Mouse (Mus musculus) myocyte (in vitro differentiated cells): ENCODE results near the gene Efnb2. TPM values are rescaled to one million over a fixed set of nuclear protein-coding genes. Genes with fewer than 3 reads are reported as not detected.
A peak's percentile ranks its signal among the peaks of the same experiment; 100 is the strongest.

Source experiments
- H3K27me3 ChIP-seq: one replicate; pipeline ENCODE4 v1.6.1; 2011; ENCODE audit not compliant: control insufficient read depth, insufficient read depth, insufficient read length
- H3K36me3 ChIP-seq: one replicate; pipeline ENCODE4 v1.6.1; 2011; ENCODE audit not compliant: control insufficient read depth, insufficient read depth
- H3K4me2 ChIP-seq: one replicate; pipeline ENCODE4 v1.6.1; 2011; ENCODE audit warnings: low read depth, control low read depth
- H3K4me3 ChIP-seq: one replicate; pipeline ENCODE4 v1.5.1; 2011; ENCODE audit warnings: mild to moderate bottlenecking, control low read depth, moderate library complexity
- H3K79me2 ChIP-seq: one replicate; pipeline ENCODE4 v1.6.1; 2011; ENCODE audit not compliant: control insufficient read depth, insufficient read depth
- H3ac ChIP-seq: one replicate; pipeline ENCODE4 v1.6.1; 2011; ENCODE audit not compliant: control insufficient read depth, insufficient read length
- CEBPB ChIP-seq: IDR thresholded peaks from 2 replicates; pipeline ENCODE4 v1.6.1; 2011; ENCODE audit warnings: mild to moderate bottlenecking, moderate library complexity; ENCODE audit not compliant: poor library complexity, insufficient read depth, severe bottlenecking
- E2F4 ChIP-seq: IDR thresholded peaks from one replicate; pipeline ENCODE4 v1.6.1; 2011; ENCODE audit warnings: mild to moderate bottlenecking, control low read depth, moderate library complexity; ENCODE audit not compliant: insufficient read depth
- MAX ChIP-seq: IDR thresholded peaks from one replicate; pipeline ENCODE4 v1.6.1; 2011; ENCODE audit warnings: low read depth, mild to moderate bottlenecking, control low read depth
- MYOD1 ChIP-seq, 3 experiments: IDR thresholded peaks; one replicate each; pipeline ENCODE4 v1.6.1; 2011; ENCODE audit warnings: control low read depth in 2 of 3, low read depth in 2 of 3, mild to moderate bottlenecking in 2 of 3, moderate library complexity in 1 of 3; ENCODE audit not compliant: insufficient read length in 2 of 3, control insufficient read depth in 1 of 3
- MYOG ChIP-seq, 3 experiments: IDR thresholded peaks; one replicate each; pipeline ENCODE4 v1.6.1; 2011; ENCODE audit warnings: control low read depth in 2 of 3, low read depth in 2 of 3, mild to moderate bottlenecking in 2 of 3; ENCODE audit not compliant: insufficient read length in 2 of 3, control insufficient read depth in 1 of 3, insufficient read depth in 1 of 3
- POLR2A ChIP-seq: IDR thresholded peaks from one replicate; pipeline ENCODE4 v1.6.1; 2011; ENCODE audit warnings: low read depth, mild to moderate bottlenecking, control low read depth, moderate library complexity; ENCODE audit not compliant: insufficient read length
- POLR2AphosphoS2 ChIP-seq: IDR thresholded peaks from one replicate; pipeline ENCODE4 v1.6.1; 2011; ENCODE audit warnings: low read depth, control low read depth; ENCODE audit not compliant: insufficient read length
- REST ChIP-seq: IDR thresholded peaks from one replicate; pipeline ENCODE4 v1.6.1; 2011; ENCODE audit warnings: mild to moderate bottlenecking, control low read depth, moderate library complexity; ENCODE audit not compliant: insufficient read depth, insufficient read length
- SRF ChIP-seq: IDR thresholded peaks from one replicate; pipeline ENCODE4 v1.6.1; 2011; ENCODE audit warnings: low read depth; ENCODE audit not compliant: control insufficient read depth, insufficient read length
- TCF12 ChIP-seq: IDR thresholded peaks from one replicate; pipeline ENCODE4 v1.6.1; 2011; ENCODE audit warnings: mild to moderate bottlenecking, control low read depth; ENCODE audit not compliant: poor library complexity, insufficient read depth, severe bottlenecking
- TCF3 ChIP-seq: IDR thresholded peaks from one replicate; pipeline ENCODE4 v1.6.1; 2011; ENCODE audit warnings: low read depth, control low read depth; ENCODE audit not compliant: insufficient read length
- USF1 ChIP-seq: IDR thresholded peaks from one replicate; pipeline ENCODE4 v1.6.1; 2011; ENCODE audit warnings: low read depth, mild to moderate bottlenecking, control low read depth, moderate library complexity
- polyA plus RNA-seq: library from polyadenylated mRNA; unstranded; fragments of >200 nt; fragmentation: generic; extraction: Trizol; gene quantifications from one replicate; pipeline ENCODE4 v1.2.1, GENCODE M21; 2012; ENCODE audit warnings: missing spikeins

Efnb2 gene
- polyA plus RNA-seq, 1 experiment: 10.3 TPM

DNA sequence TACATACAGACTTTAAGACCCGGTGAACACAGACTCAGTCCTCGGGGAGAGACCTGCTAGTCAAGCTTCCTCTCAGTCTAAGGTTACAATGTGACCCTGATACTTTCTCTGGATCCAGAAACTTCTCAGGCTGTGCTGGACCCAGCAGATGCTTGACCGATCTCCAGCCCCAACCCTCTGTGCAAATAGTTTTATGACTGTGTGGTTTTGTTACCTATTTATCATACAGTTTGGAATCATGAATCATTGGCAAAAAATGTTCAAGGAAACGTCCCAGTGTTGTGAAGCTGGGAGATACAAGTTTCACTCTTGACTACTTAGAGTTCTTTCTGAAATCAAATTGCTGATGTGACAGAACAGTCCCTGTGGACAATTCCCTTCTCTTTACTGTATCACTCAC lies 55.4 kb downstream of the Efnb2 start:
- Histone ChIP-seq H3K79me2 (no peaks in the 10 kb centered on the region), H3K27me3 (no peaks in the 10 kb centered on the region), H3K36me3 (no peaks in the 10 kb centered on the region), H3K4me2 (peak overlapping the region; percentile 50), H3K4me3 (no peak overlapping the region), H3ac (no peak overlapping the region)
- TF ChIP-seq CEBPB: no peak
- TF ChIP-seq MYOD1 (IDR thresholded peaks at IDR 0.05; ENCODE audit: control insufficient read depth in 1 of 3, insufficient read length in 2 of 3, low read depth in 2 of 3): peak in 1 of 3 experiments; percentile 30

DNA sequence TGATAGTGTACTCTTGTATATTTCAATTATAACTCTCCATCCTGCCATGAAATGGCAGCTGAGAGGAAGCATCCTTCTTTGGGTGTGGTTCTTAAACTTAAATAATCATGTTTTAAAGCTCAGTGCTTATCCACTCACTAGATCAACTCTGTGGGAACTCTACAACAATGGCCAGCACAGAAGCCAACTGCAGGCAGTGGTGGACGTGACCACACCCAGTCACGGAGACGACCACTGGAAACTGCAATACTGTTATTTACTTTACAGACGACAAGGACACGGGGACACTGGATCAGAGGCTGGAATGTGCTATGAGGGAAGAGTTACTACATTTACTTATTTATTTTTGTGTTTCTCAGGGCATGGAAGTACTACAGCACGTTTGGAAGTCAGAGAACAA lies 57.2 kb downstream of the Efnb2 start:
- no peak for TF ChIP-seq TCF3
- no peak for TF ChIP-seq POLR2A
- no peak for TF ChIP-seq SRF
- TF ChIP-seq USF1: no peak
- TF ChIP-seq POLR2AphosphoS2: no peak
- no peak for TF ChIP-seq E2F4
- TF ChIP-seq MAX: no peak
- TF ChIP-seq MYOD1 (IDR thresholded peaks at IDR 0.05; ENCODE audit: control insufficient read depth in 1 of 3, insufficient read length in 2 of 3, low read depth in 2 of 3): no peak
- TF ChIP-seq CEBPB: no peak
- no peak for TF ChIP-seq REST
- no peak for TF ChIP-seq TCF12
- TF ChIP-seq MYOG (IDR thresholded peaks at IDR 0.05; ENCODE audit: control insufficient read depth in 1 of 3, insufficient read depth in 1 of 3, insufficient read length in 2 of 3, low read depth in 2 of 3): no peak

GRCm38 (mm10) chr8:8602616-8603461 lies 58.2 kb downstream of the Efnb2 start:
- H3ac ChIP-seq: no peak overlapping the region
- H3K4me2 ChIP-seq: peak overlapping the region; percentile 57
- no peaks in the 10 kb centered on the region for H3K27me3 ChIP-seq
- no peaks in the 10 kb centered on the region for H3K79me2 ChIP-seq
- no peaks in the 10 kb centered on the region for H3K36me3 ChIP-seq
- no peak overlapping the region for H3K4me3 ChIP-seq
- TF ChIP-seq TCF3 (no peak), POLR2AphosphoS2 (no peak), SRF (no peak), USF1 (peak; percentile 47), CEBPB (no peak), MYOG (IDR thresholded peaks at IDR 0.05; ENCODE audit: control insufficient read depth in 1 of 3, insufficient read depth in 1 of 3, insufficient read length in 2 of 3, low read depth in 2 of 3) (peak in 2 of 3 experiments; percentile 19 to 79), REST (no peak), POLR2A (no peak), MYOD1 (IDR thresholded peaks at IDR 0.05; ENCODE audit: control insufficient read depth in 1 of 3, insufficient read length in 2 of 3, low read depth in 2 of 3) (peak in 2 of 3 experiments; percentile 86 to 93), E2F4 (no peak), TCF12 (peak; percentile 34), MAX (no peak)

More for the DNA sequence above, 57.2 kb downstream of the Efnb2 start:
- no peak overlapping the region for H3K4me2 ChIP-seq
- no peaks in the 10 kb centered on the region for H3K36me3 ChIP-seq
- H3K27me3 ChIP-seq: no peaks in the 10 kb centered on the region
- no peak overlapping the region for H3ac ChIP-seq
- no peak overlapping the region for H3K4me3 ChIP-seq
- H3K79me2 ChIP-seq: no peaks in the 10 kb centered on the region

DNA sequence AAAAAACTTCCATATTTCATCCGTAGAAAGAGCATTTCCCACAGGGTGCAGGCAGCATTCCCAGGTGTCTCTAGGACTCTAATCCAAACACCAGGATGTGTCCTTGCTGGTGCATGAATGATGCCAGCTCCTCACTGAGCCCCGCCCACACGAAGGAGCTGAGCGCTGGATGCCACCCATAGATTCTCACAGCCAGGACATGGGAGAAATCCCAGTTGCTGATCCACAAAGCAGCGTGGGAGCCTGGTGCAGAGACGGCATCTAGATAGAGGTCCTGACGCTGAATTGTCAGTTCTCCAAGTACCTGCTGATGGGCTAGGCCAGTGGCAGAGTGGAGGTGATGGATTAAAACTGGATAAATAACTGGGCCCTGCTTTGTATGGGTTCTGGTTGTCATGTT lies 61.1 kb downstream of the Efnb2 start:
- no peak for TF ChIP-seq SRF
- no peak for TF ChIP-seq MYOG (IDR thresholded peaks at IDR 0.05; ENCODE audit: control insufficient read depth in 1 of 3, insufficient read depth in 1 of 3, insufficient read length in 2 of 3, low read depth in 2 of 3)
- no peak for TF ChIP-seq POLR2A
- Histone ChIP-seq H3K27me3 (no peaks in the 10 kb centered on the region), H3K36me3 (no peaks in the 10 kb centered on the region), H3K79me2 (no peaks in the 10 kb centered on the region), H3K4me2 (no peak overlapping the region), H3K4me3 (no peak overlapping the region), H3ac (no peak overlapping the region)

GRCm38 (mm10) chr8:8597434-8597833 lies 63.6 kb downstream of the Efnb2 start:
- Histone ChIP-seq H3K79me2 (no peaks in the 10 kb centered on the region), H3K4me3 (no peak overlapping the region), H3K4me2 (no peak overlapping the region), H3K36me3 (no peaks in the 10 kb centered on the region), H3K27me3 (no peaks in the 10 kb centered on the region), H3ac (no peak overlapping the region)
- TF ChIP-seq SRF (no peak), CEBPB (no peak), MYOD1 (IDR thresholded peaks at IDR 0.05; ENCODE audit: control insufficient read depth in 1 of 3, insufficient read length in 2 of 3, low read depth in 2 of 3) (no peak), MYOG (IDR thresholded peaks at IDR 0.05; ENCODE audit: control insufficient read depth in 1 of 3, insufficient read depth in 1 of 3, insufficient read length in 2 of 3, low read depth in 2 of 3) (no peak), MAX (no peak), POLR2A (no peak), TCF3 (no peak), TCF12 (no peak)
